Mouse (Mus musculus) heart, embryonic 16.5 days (tissue): ENCODE measurements at regions not wholly inside any gene's neighbourhood (a gene's known extent, or its start where the extent isn't known, plus 50 kb on each side); places are given as distances from the start of the nearest gene placed in this dataset.

Experiments used
- ATAC-seq: fragments of 200-750 bp; cut with Nextera tagmentation; replicated peaks from 2 replicates; pipeline ENCODE4 v1.8.0; 2017; ENCODE audit warnings: moderate number of reproducible peaks; ENCODE audit not compliant: insufficient read depth, low FRiP score; ENCODE audit errors: extremely low read depth
- H3K27ac ChIP-seq: fragments of 300-500 bp; sonication (generic); 2 replicates; pipeline ENCODE4 v1.5.1; 2014; ENCODE audit warnings: mild to moderate bottlenecking, low read length, control low read depth, moderate library complexity
- H3K27me3 ChIP-seq: fragments of 300-500 bp; sonication (generic); 2 replicates; pipeline ENCODE4 v1.6.1; 2014; ENCODE audit warnings: low read length, mixed read lengths; ENCODE audit not compliant: control insufficient read depth, insufficient read depth
- H3K36me3 ChIP-seq: fragments of 300-500 bp; sonication (generic); 2 replicates; pipeline ENCODE4 v1.6.1; 2014; ENCODE audit not compliant: control insufficient read depth, insufficient read depth
- H3K4me1 ChIP-seq: fragments of 300-500 bp; sonication (generic); 2 replicates; pipeline ENCODE4 v1.6.1; 2014; ENCODE audit warnings: low read length, mixed read lengths; ENCODE audit not compliant: control insufficient read depth, insufficient read depth
- H3K4me2 ChIP-seq: fragments of 300-500 bp; sonication (generic); 2 replicates; pipeline ENCODE4 v1.6.1; 2014; ENCODE audit warnings: low read depth, mild to moderate bottlenecking, control low read depth, low read length
- H3K4me3 ChIP-seq: fragments of 300-500 bp; sonication (generic); 2 replicates; pipeline ENCODE4 v1.5.1; 2014; ENCODE audit warnings: mild to moderate bottlenecking, control low read depth, low read length
- H3K9ac ChIP-seq: fragments of 300-500 bp; sonication (generic); 2 replicates; pipeline ENCODE4 v1.6.1; 2014; ENCODE audit warnings: low read length, control low read depth
- H3K9me3 ChIP-seq: fragments of 300-500 bp; sonication (generic); replicated peaks from 2 replicates; pipeline ENCODE4 v1.6.1; 2016; ENCODE audit warnings: low read length; ENCODE audit not compliant: control insufficient read depth
- WGBS: fragments of 180-500 bp; shearing (Covaris S2); extraction: QIAGEN DNeasy Blood & Tissue Kit; methylation state at CpG from one replicate; pipeline ENCODE4 v1.1.7; 2014; 5-methylcytosine and 5-hydroxymethylcytosine counted together

DNA sequence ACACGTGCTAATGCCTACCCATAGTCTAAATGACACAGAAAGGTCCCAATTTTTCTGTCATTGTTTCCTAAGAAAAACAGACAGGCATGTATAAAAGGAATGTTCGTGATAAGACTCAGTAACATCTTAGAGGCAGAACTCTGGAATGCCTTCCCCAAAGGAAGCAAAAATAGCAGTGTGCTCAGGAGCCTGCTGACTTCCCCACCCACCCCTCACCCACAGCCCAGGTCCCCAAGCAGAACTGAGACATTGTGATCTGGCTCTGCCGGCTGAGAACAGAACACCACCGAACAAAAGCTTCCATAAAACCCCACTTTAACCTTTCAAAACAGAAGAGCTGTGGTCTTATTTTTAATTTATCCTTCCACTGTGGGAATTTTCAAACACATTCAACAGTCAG, 286.1 kb downstream of the Qk start:
- Histone ChIP-seq H3K4me2 (no peak overlapping the region), H3K4me3 (no peak overlapping the region), H3K4me1 (peaks cover 17% of the 10 kb centered on the region), H3K9ac (no peak overlapping the region), H3K36me3 (no peaks in the 10 kb centered on the region), H3K9me3 (no peaks in the 10 kb centered on the region), H3K27ac (no peak overlapping the region), H3K27me3 (no peaks in the 10 kb centered on the region)
- WGBS: 16% methylated on average over 4 of the region's 4 CpGs
- no peak for ATAC-seq

GRCm38 (mm10) chr17:10031033-10031432, 288.6 kb downstream of the Qk start:
- H3K4me2 ChIP-seq: no peak overlapping the region
- no peaks in the 10 kb centered on the region for H3K36me3 ChIP-seq
- H3K9ac ChIP-seq: no peak overlapping the region
- no peak overlapping the region for H3K27ac ChIP-seq
- no peak overlapping the region for H3K4me3 ChIP-seq
- H3K27me3 ChIP-seq: no peaks in the 10 kb centered on the region
- ATAC-seq: no peak
- WGBS: 82% methylated on average over 3 of the region's 3 CpGs
- H3K9me3 ChIP-seq: no peaks in the 10 kb centered on the region
- peaks cover 10% of the 10 kb centered on the region for H3K4me1 ChIP-seq

DNA sequence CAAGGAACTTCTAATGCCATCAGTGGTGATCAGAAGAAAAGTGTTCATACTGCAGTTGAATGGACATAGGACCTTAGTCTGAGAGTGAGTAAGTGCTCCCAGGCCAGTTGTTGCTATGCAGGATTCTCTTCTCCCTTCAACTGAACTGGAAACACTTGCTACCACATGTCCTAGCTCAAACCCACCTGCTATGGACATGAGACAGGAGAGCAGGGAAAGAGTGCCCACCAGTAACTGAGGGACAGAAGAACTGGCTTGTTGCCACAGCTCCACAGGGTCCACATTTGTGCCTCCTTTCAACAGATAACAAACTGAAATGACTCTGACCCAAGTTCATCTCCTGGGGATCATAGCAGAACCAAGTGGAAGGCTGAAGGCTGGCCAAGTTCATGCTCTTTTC, 292.9 kb downstream of the Qk start:
- no peak for ATAC-seq
- H3K36me3 ChIP-seq: no peaks in the 10 kb centered on the region
- H3K9me3 ChIP-seq: no peaks in the 10 kb centered on the region
- no peak overlapping the region for H3K4me3 ChIP-seq
- no peaks in the 10 kb centered on the region for H3K27me3 ChIP-seq
- H3K4me2 ChIP-seq: no peak overlapping the region
- H3K9ac ChIP-seq: no peak overlapping the region
- no peak overlapping the region for H3K27ac ChIP-seq
- peaks cover 4% of the 10 kb centered on the region; the same call in 1 of the 2 replicates for H3K4me1 ChIP-seq

- no peaks in the 10 kb centered on the region for H3K27me3 ChIP-seq
- no peak for ATAC-seq
- WGBS: 69% methylated on average over 5 of the region's 5 CpGs
- no peak overlapping the region for H3K4me2 ChIP-seq
- H3K27ac ChIP-seq: no peak overlapping the region
- no peak overlapping the region for H3K4me3 ChIP-seq
- H3K36me3 ChIP-seq: no peaks in the 10 kb centered on the region
- H3K9me3 ChIP-seq: no peaks in the 10 kb centered on the region
- no peak overlapping the region for H3K9ac ChIP-seq
- no peaks in the 10 kb centered on the region for H3K4me1 ChIP-seq
Measured at GRCm38 (mm10) chr17:10025212-10025611, 294.4 kb downstream of the Qk start.

DNA sequence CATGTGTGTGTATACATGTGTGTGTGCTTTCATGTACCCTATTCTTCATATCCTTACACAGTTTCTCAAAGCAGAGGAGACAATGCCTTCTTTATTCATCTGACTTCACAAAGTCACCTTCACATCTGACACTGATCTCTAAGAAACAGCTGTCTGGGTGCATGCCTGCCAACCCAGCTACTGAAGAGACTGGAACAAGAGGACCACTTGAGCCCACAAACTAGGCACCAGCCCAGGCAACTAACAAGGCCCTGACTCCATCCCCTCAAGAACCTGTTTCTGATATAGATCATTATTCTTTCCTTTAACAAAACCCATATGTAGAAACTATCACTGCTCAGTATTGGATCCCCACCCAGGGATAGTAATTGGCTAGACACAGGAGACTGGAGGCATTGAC, 295.3 kb downstream of the Qk start:
- H3K36me3 ChIP-seq: no peaks in the 10 kb centered on the region
- H3K27ac ChIP-seq: no peak overlapping the region
- ATAC-seq: no peak
- H3K4me2 ChIP-seq: no peak overlapping the region
- H3K9ac ChIP-seq: no peak overlapping the region
- H3K9me3 ChIP-seq: no peaks in the 10 kb centered on the region
- no peak overlapping the region for H3K4me3 ChIP-seq
- H3K4me1 ChIP-seq: no peaks in the 10 kb centered on the region
- H3K27me3 ChIP-seq: no peaks in the 10 kb centered on the region

- no peaks in the 10 kb centered on the region for H3K36me3 ChIP-seq
- H3K9ac ChIP-seq: no peak overlapping the region
- no peaks in the 10 kb centered on the region for H3K27me3 ChIP-seq
- no peak overlapping the region for H3K27ac ChIP-seq
- no peaks in the 10 kb centered on the region for H3K9me3 ChIP-seq
- H3K4me3 ChIP-seq: no peak overlapping the region
- peaks cover 4% of the 10 kb centered on the region; the same call in 1 of the 2 replicates for H3K4me1 ChIP-seq
- ATAC-seq: no peak
- H3K4me2 ChIP-seq: no peak overlapping the region
- WGBS: 85% methylated on average over 3 of the region's 3 CpGs
Measured at GRCm38 (mm10) chr17:10012161-10012560, 307.5 kb downstream of the Qk start.

GRCm38 (mm10) chr17:10011728-10012127, 307.9 kb downstream of the Qk start:
- no peak overlapping the region for H3K4me3 ChIP-seq
- H3K4me2 ChIP-seq: no peak overlapping the region
- WGBS: 87% methylated on average over 8 of the region's 8 CpGs
- no peak overlapping the region for H3K9ac ChIP-seq
- H3K27ac ChIP-seq: no peak overlapping the region
- no peaks in the 10 kb centered on the region for H3K36me3 ChIP-seq
- no peak for ATAC-seq
- no peaks in the 10 kb centered on the region for H3K9me3 ChIP-seq
- H3K4me1 ChIP-seq: peaks cover 5% of the 10 kb centered on the region
- no peaks in the 10 kb centered on the region for H3K27me3 ChIP-seq

DNA sequence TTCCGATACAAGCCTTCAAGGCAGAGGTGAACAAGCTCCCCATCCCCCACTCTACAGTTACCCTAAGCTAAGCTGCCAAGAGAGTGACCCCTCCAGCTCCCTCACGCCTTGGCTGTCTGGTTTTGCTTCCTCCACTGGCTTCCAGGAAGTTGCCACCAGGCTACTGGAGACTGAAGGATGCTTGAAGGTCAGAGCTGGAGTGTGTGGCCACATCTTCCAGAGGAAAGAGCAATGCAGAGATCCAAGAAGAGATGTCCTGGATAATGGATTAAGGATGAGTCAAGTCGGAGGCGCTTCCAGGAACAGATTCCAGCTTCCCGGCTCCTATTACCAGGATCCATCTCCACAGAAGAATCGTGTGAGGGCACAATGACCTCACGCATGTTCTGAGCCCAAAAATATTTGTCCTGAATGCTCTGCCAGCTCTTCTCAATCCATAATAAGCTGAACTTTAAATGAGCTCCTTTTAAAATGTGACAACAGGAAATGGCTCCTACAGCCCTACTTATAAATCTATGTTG, 318.5 kb downstream of the Qk start:
- WGBS: 59% methylated on average over 7 of the region's 7 CpGs
- Histone ChIP-seq H3K4me3 (no peak overlapping the region), H3K9me3 (no peaks in the 10 kb centered on the region), H3K36me3 (no peaks in the 10 kb centered on the region), H3K9ac (no peak overlapping the region), H3K4me1 (peaks cover 10% of the 10 kb centered on the region), H3K27me3 (no peaks in the 10 kb centered on the region), H3K4me2 (no peak overlapping the region), H3K27ac (no peak overlapping the region; the same call in 1 of the 2 replicates)
- ATAC-seq: no peak

DNA sequence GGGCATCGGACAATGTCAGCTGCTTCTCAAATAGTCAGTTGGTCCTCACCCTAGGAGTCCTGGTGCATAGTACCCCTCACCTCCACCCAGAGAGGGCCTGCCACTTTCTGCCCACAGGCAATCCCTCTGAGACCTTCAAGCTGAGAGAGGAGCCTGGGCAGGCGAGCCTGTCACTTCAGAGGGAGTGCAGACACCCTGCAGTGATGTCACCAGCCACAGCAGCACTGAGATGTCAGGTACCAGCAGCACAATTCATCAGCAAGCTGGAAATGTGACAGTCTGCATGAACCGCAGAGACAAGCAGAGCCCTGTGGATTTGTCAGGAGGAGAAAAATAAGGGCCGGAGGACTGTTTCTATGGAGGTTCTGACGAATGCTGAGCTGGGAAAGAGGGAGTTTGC, 324.3 kb downstream of the Qk start:
- 37% methylated on average over 5 of the region's 5 CpGs for WGBS
- no peak for ATAC-seq
- no peak overlapping the region for H3K4me2 ChIP-seq

DNA sequence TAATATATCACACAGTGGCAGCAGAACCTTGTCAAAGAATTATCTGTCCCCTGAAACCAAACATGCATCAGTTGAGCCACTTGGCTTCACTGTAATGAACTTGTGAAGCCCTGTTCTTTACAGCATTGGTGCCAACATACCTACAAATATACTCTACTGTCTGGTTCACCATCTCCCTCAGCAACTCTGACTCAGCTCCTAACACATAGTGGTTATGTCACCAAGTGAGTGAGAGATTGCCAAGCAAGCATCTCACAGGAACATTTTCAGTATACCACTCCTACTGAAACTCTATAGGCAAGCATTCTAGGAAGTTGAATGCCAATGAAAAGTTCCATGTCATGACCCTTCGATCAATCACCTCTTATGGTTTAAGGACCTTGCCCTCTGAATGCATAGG, 321.2 kb upstream of the Pabpc6 start:
- Histone ChIP-seq H3K27me3 (no peaks in the 10 kb centered on the region), H3K4me1 (peaks cover 8% of the 10 kb centered on the region), H3K9ac (no peak overlapping the region), H3K36me3 (no peaks in the 10 kb centered on the region), H3K4me3 (no peak overlapping the region), H3K27ac (no peak overlapping the region), H3K4me2 (no peak overlapping the region), H3K9me3 (peaks cover 5% of the 10 kb centered on the region)
- WGBS: 96% methylated on average over 1 of the region's 1 CpGs
- no peak for ATAC-seq

More for the DNA sequence above, 324.3 kb downstream of the Qk start:
- no peaks in the 10 kb centered on the region for H3K27me3 ChIP-seq
- no peaks in the 10 kb centered on the region for H3K36me3 ChIP-seq
- H3K4me1 ChIP-seq: no peaks in the 10 kb centered on the region
- no peak overlapping the region for H3K27ac ChIP-seq
- H3K9ac ChIP-seq: no peak overlapping the region
- no peaks in the 10 kb centered on the region for H3K9me3 ChIP-seq
- H3K4me3 ChIP-seq: no peak overlapping the region
